10 mouse cellular contexts compared by ENCODE assay signal in genomic region chr1:192853429-192853828, GRCm38 (mm10). TPM values are rescaled to one million over a fixed set of nuclear protein-coding genes. Genes with fewer than 3 reads are reported as not detected.
DNase-seq lines count a peak whose midpoint lies in the region; ATAC-seq and TF ChIP-seq lines count a peak whose summit lies in the region.
"Had no signal": no experiment of that assay in that cellular context is flagged by ENCODE, and none has a peak within 500 bp of the region (broad histone marks: within the 10 kb centered on the region; RNA-seq: fewer than 3 reads in every experiment).

No protein-coding gene starts in this region.

- no peak for TF ChIP-seq POLR2A in limb, embryonic 14.5 days (IDR thresholded peaks at IDR 0.05; ENCODE audit: borderline replicate concordance, extremely low read depth, insufficient read depth, insufficient read length)

- TF ChIP-seq EP300 in lung, postnatal 0 days (IDR thresholded peaks at IDR 0.05) = no peak

- H3K9me3 ChIP-seq in lung, embryonic 16.5 days (ENCODE audit: control insufficient read depth, low read length) = no peaks in the 10 kb centered on the region
- H3K9me3 ChIP-seq in lung, postnatal 0 days (ENCODE audit: low read length) = no peaks in the 10 kb centered on the region
- H3K9me3 ChIP-seq in limb, embryonic 14.5 days (ENCODE audit: control insufficient read depth, low read length) = no peaks in the 10 kb centered on the region
- no peaks in the 10 kb centered on the region for H3K9me3 ChIP-seq in stomach, embryonic 16.5 days (replicated peaks; ENCODE audit: control insufficient read depth, low read length)

- peaks cover 47% of the 10 kb centered on the region for H3K4me1 ChIP-seq in lung, embryonic 16.5 days (replicated peaks; ENCODE audit: control insufficient read depth, insufficient read depth, low read length)
- peaks cover 7% of the 10 kb centered on the region for H3K4me1 ChIP-seq in lung, postnatal 0 days (ENCODE audit: insufficient read depth, low read depth, low read length)
- H3K4me1 ChIP-seq in limb, embryonic 14.5 days (ENCODE audit: control insufficient read depth, insufficient read depth, low read length) = peaks cover 62% of the 10 kb centered on the region
- H3K4me1 ChIP-seq in stomach, embryonic 16.5 days (ENCODE audit: control insufficient read depth, insufficient read depth, low read length) = peaks cover 37% of the 10 kb centered on the region

- peak overlapping the region; percentile 86 for H3K27ac ChIP-seq in gastrocnemius, adult 2 months
- H3K27ac ChIP-seq in lung, embryonic 16.5 days (ENCODE audit: low read length) = no peak overlapping the region
- no peak overlapping the region for H3K27ac ChIP-seq in lung, postnatal 0 days (ENCODE audit: low read length)
- peak overlapping the region; percentile 99 for H3K27ac ChIP-seq in limb, embryonic 14.5 days (replicated peaks; ENCODE audit: low read depth, low read length)
- H3K27ac ChIP-seq in stomach, embryonic 16.5 days (ENCODE audit: low read length) = no peak overlapping the region

- intact Hi-C loops in gastrocnemius, adult 2 months (cut with DNase I) = loop anchor here (5.0 kb wide), 1 partner anchor 46 kb away; no protein-coding TSS in a partner anchor
- intact Hi-C loops in left cerebral cortex, postnatal 36 days (cut with DNase I) = loop anchor here (5.0 kb wide), 1 partner anchor 66 kb away; no protein-coding TSS in a partner anchor

- no peak for ATAC-seq in lung, embryonic 16.5 days (ENCODE audit: low read depth)
- ATAC-seq in lung, postnatal 0 days = no peak
- ATAC-seq in limb, embryonic 14.5 days (ENCODE audit: low FRiP score, low read depth) = no peak
- no peak for ATAC-seq in stomach, embryonic 16.5 days (ENCODE audit: insufficient read depth, low FRiP score)

- 51% methylated on average over 2 of the region's 2 CpGs for WGBS in lung, embryonic 16.5 days
- 54% methylated on average over 2 of the region's 2 CpGs for WGBS in lung, postnatal 0 days
- WGBS in limb, embryonic 14.5 days = 21% methylated on average over 2 of the region's 2 CpGs
- WGBS in stomach, embryonic 16.5 days = 60% methylated on average over 2 of the region's 2 CpGs

- peak overlapping the region; percentile 89 for H3K4me3 ChIP-seq in gastrocnemius, adult 2 months
- peak overlapping the region; percentile 82 for H3K4me3 ChIP-seq in lung, embryonic 16.5 days (ENCODE audit: low read length)
- no peak overlapping the region for H3K4me3 ChIP-seq in lung, postnatal 0 days (ENCODE audit: low read depth, low read length)
- H3K4me3 ChIP-seq in limb, embryonic 14.5 days (replicated peaks; ENCODE audit: low read length) = peak overlapping the region; percentile 93
- H3K4me3 ChIP-seq in stomach, embryonic 16.5 days (replicated peaks; ENCODE audit: low read length) = peak overlapping the region; percentile 80

- peaks cover 3% of the 10 kb centered on the region; the same call in 1 of the 2 replicates for H3K27me3 ChIP-seq in lung, embryonic 16.5 days (ENCODE audit: control insufficient read depth, insufficient read depth, low read depth, low read length)
- H3K27me3 ChIP-seq in lung, postnatal 0 days (replicated peaks; ENCODE audit: insufficient read depth, low read length) = 0 out of 2 replicates have a peak, but pooled peaks cover 3% of the 10 kb centered on the region
- no peaks in the 10 kb centered on the region for H3K27me3 ChIP-seq in limb, embryonic 14.5 days (ENCODE audit: control insufficient read depth, insufficient read depth, low read length)
- no peaks in the 10 kb centered on the region for H3K27me3 ChIP-seq in stomach, embryonic 16.5 days (ENCODE audit: control insufficient read depth, insufficient read depth, low read length)

- no peak for TF ChIP-seq CTCF in gastrocnemius, adult 2 months (IDR thresholded peaks at IDR 0.05)
- no peak for TF ChIP-seq CTCF in lung, postnatal 0 days (IDR thresholded peaks at IDR 0.05)

- no peak for DNase-seq in gastrocnemius, adult 2 months
- DNase-seq in gastrocnemius, adult 18-20 months (ENCODE audit: low spot score) = no peak
- DNase-seq in lung, postnatal 0 days (ENCODE audit: low spot score) = no peak
- no peak for DNase-seq in limb, embryonic 14.5 days (ENCODE audit: low spot score)
- DNase-seq in left cerebral cortex, postnatal 36 days (ENCODE audit: low spot score in 2 of 2) = no peak
- DNase-seq in Muller cell, postnatal 12 days (ENCODE audit: inconsistent ontology term) = no peak
- DNase-seq: lung, postnatal 36 days had no signal

- H3K9ac ChIP-seq in lung, embryonic 16.5 days (ENCODE audit: low read length) = no peak overlapping the region
- no peak overlapping the region for H3K9ac ChIP-seq in lung, postnatal 0 days (replicated peaks; ENCODE audit: low read depth)
- peak overlapping the region; percentile 98 for H3K9ac ChIP-seq in limb, embryonic 14.5 days (ENCODE audit: low read depth, low read length, severe bottlenecking)
- 0 out of 2 replicates have a peak overlapping the region, but pooled peaks have one; percentile 94 for H3K9ac ChIP-seq in stomach, embryonic 16.5 days (ENCODE audit: low read length)

- H3K4me2 ChIP-seq in lung, embryonic 16.5 days (ENCODE audit: low read depth, low read length) = peak overlapping the region; percentile 87
- H3K4me2 ChIP-seq in lung, postnatal 0 days (replicated peaks; ENCODE audit: low read depth, low read length) = no peak overlapping the region
- H3K4me2 ChIP-seq in limb, embryonic 14.5 days (replicated peaks; ENCODE audit: low read depth, low read length, severe bottlenecking) = peak overlapping the region; percentile 87
- H3K4me2 ChIP-seq in stomach, embryonic 16.5 days (ENCODE audit: low read depth, low read length) = peak overlapping the region; percentile 55

- H3K36me3 ChIP-seq in lung, embryonic 16.5 days (ENCODE audit: control insufficient read depth, insufficient read depth, low read length) = peaks cover 11% of the 10 kb centered on the region
- H3K36me3 ChIP-seq in lung, postnatal 0 days (ENCODE audit: insufficient read depth, low read length) = no peaks in the 10 kb centered on the region
- peaks cover 39% of the 10 kb centered on the region for H3K36me3 ChIP-seq in limb, embryonic 14.5 days (ENCODE audit: control insufficient read depth, insufficient read depth, low read length)
- H3K36me3 ChIP-seq in stomach, embryonic 16.5 days (ENCODE audit: control insufficient read depth, insufficient read depth, low read length) = peaks cover 5% of the 10 kb centered on the region; the same call in 1 of the 2 replicates

RNA-seq across cellular contexts. Expression of gene Sertad4, which starts 2.1 kb away (rescaled TPM):
- 1 to 10 TPM; 1.9 to 2.7 TPM for total RNA-seq in gastrocnemius, adult 2 months (2021)
- 1 to 10 TPM in 1 of 2 experiments, under 1 TPM in 1; 0.66 to 2.6 TPM for total RNA-seq in gastrocnemius, adult 18-20 months (2021)
- 6.1 and 9.4 TPM in 2 replicates for polyA plus RNA-seq in lung, embryonic 16.5 days (2015; fragmentation: Nextera tagmentation; extraction: Ambion mirVana)
- 3.2 and 3.4 TPM in 2 replicates for polyA plus RNA-seq in lung, postnatal 0 days (2015; fragmentation: Nextera tagmentation; extraction: Ambion mirVana)
- 110 and 143 TPM in 2 replicates for polyA plus RNA-seq in limb, embryonic 14.5 days (2012; rRNA removed)
- 84.7 and 96.9 TPM in 2 replicates for polyA plus RNA-seq in limb, embryonic 14.5 days (2014; fragmentation: Nextera tagmentation; extraction: Ambion mirVana)
- polyA plus RNA-seq in stomach, embryonic 16.5 days (2015; fragmentation: Nextera tagmentation; extraction: Ambion mirVana) = 5.0 and 5.7 TPM in 2 replicates
- total RNA-seq in left cerebral cortex, postnatal 36 days (2021) = 10 to 100 TPM; 11.1 to 17.6 TPM
- total RNA-seq: granulocyte monocyte progenitor cell, adult 5-6 weeks had no signal

Comparison
In these comparisons a context has a peak if more than half of its experiments do, and no peak if none do; other contexts are left out.
1. H3K27ac ChIP-seq: peak in gastrocnemius, adult 2 months (single experiment) and limb, embryonic 14.5 days (single experiment); none in lung, embryonic 16.5 days (single experiment), lung, postnatal 0 days (single experiment) and stomach, embryonic 16.5 days (single experiment).
2. H3K9ac ChIP-seq: peak in limb, embryonic 14.5 days (single experiment) and stomach, embryonic 16.5 days (single experiment); none in lung, embryonic 16.5 days (single experiment) and lung, postnatal 0 days (single experiment).